In the genomic region with DNA sequence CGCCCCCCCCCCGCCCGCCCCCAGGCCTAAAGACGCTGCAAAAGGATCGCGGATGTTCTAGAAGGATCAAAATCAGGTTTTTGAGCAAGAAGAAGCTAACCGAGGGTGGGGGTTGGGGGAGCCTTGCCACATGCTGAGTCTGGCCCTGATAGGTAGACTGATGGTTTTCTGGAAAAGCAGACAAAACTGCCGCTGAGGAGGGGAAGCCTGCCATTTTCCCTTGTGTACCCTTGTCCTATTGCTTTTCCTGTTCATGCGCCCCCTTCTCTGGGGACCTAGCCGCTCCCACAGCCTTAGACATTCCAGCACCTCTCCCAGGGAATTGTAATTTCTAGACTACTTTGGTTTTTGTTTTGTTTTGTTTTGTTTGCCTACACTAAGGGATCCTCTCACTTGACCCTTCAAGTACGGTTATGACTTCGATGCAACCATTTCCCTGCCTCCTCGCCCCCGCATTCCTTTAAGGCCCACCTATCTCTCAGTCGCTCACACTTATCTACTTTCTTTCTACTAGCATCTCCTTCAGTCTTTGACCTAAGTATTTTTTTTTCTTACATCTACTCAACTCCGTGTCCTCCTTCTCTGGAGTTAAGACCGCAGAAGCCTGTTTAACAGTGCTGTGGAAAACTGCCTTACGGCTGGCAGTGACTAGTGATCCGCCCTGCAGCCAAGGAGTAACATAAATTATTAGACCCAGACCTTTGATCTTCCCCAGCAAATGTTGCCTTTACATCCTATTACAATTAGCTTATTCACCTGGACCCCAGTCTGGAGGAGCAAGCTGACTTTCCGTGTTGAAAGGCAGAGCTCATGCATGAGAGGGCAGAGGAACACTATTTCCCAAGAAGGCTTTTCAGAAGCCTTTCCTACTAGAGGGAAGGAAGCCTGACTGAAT, we compare ENCODE assay signal across 8 mouse cellular contexts. TPM values are rescaled to one million over a fixed set of nuclear protein-coding genes. Genes with fewer than 3 reads are reported as not detected.
A peak's percentile ranks its signal among the peaks of the same experiment; 100 is the strongest.
DNase-seq lines count a peak whose midpoint lies in the region; ATAC-seq and TF ChIP-seq lines count a peak whose summit lies in the region.

No protein-coding gene starts in this region.

- H3K4me1 ChIP-seq in heart, embryonic 10.5 days, result peaks cover 23% of the 10 kb centered on the region
- H3K4me1 ChIP-seq in kidney, postnatal 0 days (replicated peaks; ENCODE audit: insufficient read depth, low read length), result peaks cover 6% of the 10 kb centered on the region; the same call in 1 of the 2 replicates

- H3K4me2 ChIP-seq in kidney, postnatal 0 days (ENCODE audit: low read length), result peak overlapping the region; percentile 72
- peak overlapping the region; percentile 77 for H3K4me2 ChIP-seq in myocyte (ENCODE audit: low read depth)

- no peaks in the 10 kb centered on the region for H3K27me3 ChIP-seq in heart, embryonic 10.5 days (ENCODE audit: insufficient read depth, poor library complexity, severe bottlenecking)
- no peaks in the 10 kb centered on the region for H3K27me3 ChIP-seq in kidney, postnatal 0 days (ENCODE audit: insufficient read depth, low read length)
- no peaks in the 10 kb centered on the region for H3K27me3 ChIP-seq in myocyte (ENCODE audit: control insufficient read depth, insufficient read depth, insufficient read length)

- TF ChIP-seq CTCF in layer of hippocampus, adult 2 months (conservative IDR thresholded peaks at IDR 0.05), result no peak
- no peak for TF ChIP-seq CTCF in kidney, postnatal 0 days (IDR thresholded peaks at IDR 0.05; ENCODE audit: low read depth)

- peak overlapping the region; percentile 29 for H3ac ChIP-seq in myocyte (ENCODE audit: control insufficient read depth, insufficient read length)

- no peaks in the 10 kb centered on the region for H3K9me3 ChIP-seq in heart, embryonic 10.5 days
- no peaks in the 10 kb centered on the region for H3K9me3 ChIP-seq in kidney, postnatal 0 days (replicated peaks; ENCODE audit: low read length)

- WGBS in heart, embryonic 10.5 days, result 23% methylated on average over 20 of the region's 20 CpGs
- WGBS in kidney, postnatal 0 days, result 12% methylated on average over 20 of the region's 20 CpGs

- no peak for DNase-seq in layer of hippocampus, adult 2 months (ENCODE audit: low spot score in 2 of 2)
- no peak for DNase-seq in layer of hippocampus, postnatal 25 days (ENCODE audit: extremely low spot score in 1 of 2, low spot score in 1 of 2)
- DNase-seq in brain, adult 2 months (ENCODE audit: low read depth, low spot score), result peak; percentile 16
- no peak for DNase-seq in heart, embryonic 10.5 days (ENCODE audit: low spot score)
- peak; percentile 49 for DNase-seq in kidney, postnatal 0 days (ENCODE audit: low spot score)
- no peak for DNase-seq in left cerebral cortex, adult 18-20 months (ENCODE audit: low spot score in 2 of 2)
- no peak for DNase-seq in layer of hippocampus, postnatal 36 days

- peak overlapping the region; percentile 87 for H3K27ac ChIP-seq in layer of hippocampus, adult 2 months
- peak overlapping the region; percentile 92 for H3K27ac ChIP-seq in heart, embryonic 10.5 days
- H3K27ac ChIP-seq in kidney, postnatal 0 days, result peak overlapping the region; percentile 89

- 0 out of 2 replicates have a peak, but pooled peaks cover 3% of the 10 kb centered on the region for H3K36me3 ChIP-seq in heart, embryonic 10.5 days
- H3K36me3 ChIP-seq in kidney, postnatal 0 days (ENCODE audit: insufficient read depth, low read length), result no peaks in the 10 kb centered on the region
- H3K36me3 ChIP-seq in myocyte (ENCODE audit: control insufficient read depth, insufficient read depth), result no peaks in the 10 kb centered on the region

- no peak for ATAC-seq in kidney, postnatal 0 days (replicated peaks; ENCODE audit: low FRiP score, low read depth)

- peak overlapping the region; percentile 78 for H3K9ac ChIP-seq in kidney, postnatal 0 days (ENCODE audit: low read depth, low read length)

- TF ChIP-seq POLR2A in myocyte (IDR thresholded peaks at IDR 0.05; ENCODE audit: insufficient read length, low read depth), result no peak

- H3K4me3 ChIP-seq in layer of hippocampus, adult 2 months, result peak overlapping the region; percentile 85
- H3K4me3 ChIP-seq in heart, embryonic 10.5 days, result peak overlapping the region; percentile 83
- peak overlapping the region; percentile 69 for H3K4me3 ChIP-seq in kidney, postnatal 0 days (replicated peaks; ENCODE audit: low read depth, low read length)
- H3K4me3 ChIP-seq in myocyte, result peak overlapping the region; percentile 90

- H3K79me2 ChIP-seq in myocyte (ENCODE audit: control insufficient read depth, insufficient read depth), result peaks cover 39% of the 10 kb centered on the region

TF ChIP-seq in myocyte, 11 proteins besides CTCF, POLR2A, EP300 and RAD21:
- TF ChIP-seq TCF3 (IDR thresholded peaks at IDR 0.05; ENCODE audit: insufficient read length, low read depth) (no peak), USF1 (IDR thresholded peaks at IDR 0.05; ENCODE audit: low read depth) (no peak), SRF (IDR thresholded peaks at IDR 0.05; ENCODE audit: control insufficient read depth, insufficient read length, low read depth) (no peak), MAX (IDR thresholded peaks at IDR 0.05; ENCODE audit: low read depth) (no peak), E2F4 (IDR thresholded peaks at IDR 0.05; ENCODE audit: insufficient read depth) (no peak), POLR2AphosphoS2 (IDR thresholded peaks at IDR 0.05; ENCODE audit: insufficient read length, low read depth) (no peak), MYOG (IDR thresholded peaks at IDR 0.05; ENCODE audit: control insufficient read depth in 1 of 3, insufficient read depth in 1 of 3, insufficient read length in 2 of 3, low read depth in 2 of 3) (no peak), MYOD1 (IDR thresholded peaks at IDR 0.05; ENCODE audit: control insufficient read depth in 1 of 3, insufficient read length in 2 of 3, low read depth in 2 of 3) (no peak), TCF12 (IDR thresholded peaks at IDR 0.05; ENCODE audit: insufficient read depth, poor library complexity, severe bottlenecking) (no peak), REST (IDR thresholded peaks at IDR 0.05; ENCODE audit: insufficient read depth, insufficient read length) (no peak), CEBPB (IDR thresholded peaks at IDR 0.05; ENCODE audit: insufficient read depth, poor library complexity, severe bottlenecking) (no peak)

RNA-seq across cellular contexts. Expression of a gene that starts 0.8 kb away (rescaled TPM):
- total RNA-seq in layer of hippocampus, adult 2 months (2021), result not detected
- not detected for total RNA-seq in layer of hippocampus, postnatal 25 days (2021)
- polyA plus RNA-seq in heart, embryonic 10.5 days (2016; fragmentation: Nextera tagmentation; extraction: Ambion mirVana), result 0.90 and 0.93 TPM in 2 replicates
- 4.8 and 4.9 TPM in 2 replicates for polyA plus RNA-seq in kidney, postnatal 0 days (2015; fragmentation: Nextera tagmentation; extraction: Ambion mirVana)
- 0.46 TPM for polyA plus RNA-seq in myocyte (2012; fragmentation: generic; extraction: Trizol)
- not detected for total RNA-seq in left cerebral cortex, adult 18-20 months (2021)
- not detected for total RNA-seq in layer of hippocampus, postnatal 36 days (2021)

RNA-seq across cellular contexts. Expression of a gene that starts 0.8 kb away (rescaled TPM):
- total RNA-seq in layer of hippocampus, adult 2 months (2021), result 10 to 100 TPM; 48.6 to 53.4 TPM
- total RNA-seq in layer of hippocampus, postnatal 25 days (2021), result 10 to 100 TPM; 54.5 to 59.8 TPM
- 293 and 360 TPM in 2 replicates for polyA plus RNA-seq in heart, embryonic 10.5 days (2016; fragmentation: Nextera tagmentation; extraction: Ambion mirVana)
- polyA plus RNA-seq in kidney, postnatal 0 days (2015; fragmentation: Nextera tagmentation; extraction: Ambion mirVana), result 291 and 326 TPM in 2 replicates
- 313 TPM for polyA plus RNA-seq in myocyte (2012; fragmentation: generic; extraction: Trizol)
- 10 to 100 TPM; 71.6 to 82.2 TPM for total RNA-seq in left cerebral cortex, adult 18-20 months (2021)
- total RNA-seq in layer of hippocampus, postnatal 36 days (2021), result 10 to 100 TPM; 46.6 to 49.3 TPM

RNA-seq across cellular contexts. Expression of a gene that starts 45.1 kb away (rescaled TPM):
- total RNA-seq in layer of hippocampus, adult 2 months (2021), result 1 to 10 TPM; 2.4 to 3.1 TPM
- 1 to 10 TPM; 1.7 to 2.9 TPM for total RNA-seq in layer of hippocampus, postnatal 25 days (2021)
- not detected in 2 replicates for polyA plus RNA-seq in heart, embryonic 10.5 days (2016; fragmentation: Nextera tagmentation; extraction: Ambion mirVana)
- not detected in 2 replicates for polyA plus RNA-seq in kidney, postnatal 0 days (2015; fragmentation: Nextera tagmentation; extraction: Ambion mirVana)
- not detected for polyA plus RNA-seq in myocyte (2012; fragmentation: generic; extraction: Trizol)
- 10 to 100 TPM; 34.4 to 35.0 TPM for total RNA-seq in left cerebral cortex, adult 18-20 months (2021)
- total RNA-seq in layer of hippocampus, postnatal 36 days (2021), result 1 to 10 TPM; 2.1 to 2.5 TPM

Comparison
In these comparisons a context has a peak if more than half of its experiments do, and no peak if none do; other contexts are left out.
1. DNase-seq: peak in brain, adult 2 months (single experiment) and kidney, postnatal 0 days (single experiment); none in layer of hippocampus, adult 2 months (0 of 2), layer of hippocampus, postnatal 25 days (0 of 2), heart, embryonic 10.5 days (single experiment), left cerebral cortex, adult 18-20 months (0 of 2) and layer of hippocampus, postnatal 36 days (0 of 2).
2. RNA of a gene that starts 45.1 kb away (total RNA-seq): 34.4 to 35.0 TPM in left cerebral cortex, adult 18-20 months; 2.4 to 3.1 TPM in layer of hippocampus, adult 2 months, 1.7 to 2.9 TPM in layer of hippocampus, postnatal 25 days and 2.1 to 2.5 TPM in layer of hippocampus, postnatal 36 days; every median in the first group is over 4 times any median in the second.
3. Peak in every context shown above with its lines, with median percentiles within 50 percentile points of each other: H3K27ac ChIP-seq and H3K4me3 ChIP-seq.